Mouse (Mus musculus) kidney, postnatal 10 days (tissue): ENCODE measurements around the gene Pank2.
"Not testable (repeated sequence)": the region's sequence is repeated elsewhere in the genome, so short reads cannot be mapped to it uniquely, and the experiment has no call there.

Experiments used
- DNase-seq: peaks from one replicate; pipeline ENCODE4 v3.0.0; 2021; ENCODE audit warnings: mixed read lengths

Gene Pank2

GRCm38 (mm10) chr2:131262213-131262672 is at the start of gene Pank2:
Pank2 (plus strand) TSS chr2:131262495.
- peak; percentile 98 for DNase-seq

- DNase-seq = no peak
Measured at GRCm38 (mm10) chr2:131213773-131214172, 48.5 kb upstream of the Pank2 start.

- no peak for DNase-seq
Measured at GRCm38 (mm10) chr2:131215941-131216858, 46.1 kb upstream of the Pank2 start.

- DNase-seq = no peak
Measured at GRCm38 (mm10) chr2:131220030-131220429, 42.3 kb upstream of the Pank2 start.

- no peak for DNase-seq
Measured at GRCm38 (mm10) chr2:131221853-131222515, 40.3 kb upstream of the Pank2 start.

GRCm38 (mm10) chr2:131222562-131222961 is 39.7 kb upstream of the Pank2 start:
- no peak for DNase-seq

GRCm38 (mm10) chr2:131223569-131223968 is 38.7 kb upstream of the Pank2 start:
- DNase-seq = no peak

- peak; percentile 63 for DNase-seq
Measured at GRCm38 (mm10) chr2:131225178-131225577, 37.1 kb upstream of the Pank2 start.

GRCm38 (mm10) chr2:131226669-131227068 is 35.6 kb upstream of the Pank2 start:
- DNase-seq = not testable (repeated sequence)

GRCm38 (mm10) chr2:131227243-131227642 is 35.1 kb upstream of the Pank2 start:
- no peak for DNase-seq

- no peak for DNase-seq
Measured at GRCm38 (mm10) chr2:131232558-131232957, 29.7 kb upstream of the Pank2 start.

GRCm38 (mm10) chr2:131233307-131234126 is 28.8 kb upstream of the Pank2 start, which contains the start of gene Mavs:
Mavs (plus strand) TSS chr2:131234063.
- DNase-seq = peak; percentile 98

GRCm38 (mm10) chr2:131234127-131234650 is 28.1 kb upstream of the Pank2 start:
- DNase-seq = peak; percentile 59

- peak; percentile 43 for DNase-seq
Measured at GRCm38 (mm10) chr2:131234970-131235635, 27.2 kb upstream of the Pank2 start.

- DNase-seq = no peak
Measured at GRCm38 (mm10) chr2:131242180-131242579, 20.1 kb upstream of the Pank2 start.

- no peak for DNase-seq
Measured at GRCm38 (mm10) chr2:131242929-131243328, 19.4 kb upstream of the Pank2 start.

GRCm38 (mm10) chr2:131253681-131254328 is 8.5 kb upstream of the Pank2 start:
- peak; percentile 88 for DNase-seq

GRCm38 (mm10) chr2:131254329-131254713 is 8.0 kb upstream of the Pank2 start:
- DNase-seq = peak; percentile 84

GRCm38 (mm10) chr2:131255738-131256137 is 6.6 kb upstream of the Pank2 start:
- no peak for DNase-seq

- DNase-seq = no peak
Measured at GRCm38 (mm10) chr2:131258693-131259092, 3.6 kb upstream of the Pank2 start.

- no peak for DNase-seq
Measured at GRCm38 (mm10) chr2:131260544-131261307, 1.6 kb upstream of the Pank2 start.
